Mouse (Mus musculus): Measurements from ENCODE around the gene Ptprs.

DNA sequence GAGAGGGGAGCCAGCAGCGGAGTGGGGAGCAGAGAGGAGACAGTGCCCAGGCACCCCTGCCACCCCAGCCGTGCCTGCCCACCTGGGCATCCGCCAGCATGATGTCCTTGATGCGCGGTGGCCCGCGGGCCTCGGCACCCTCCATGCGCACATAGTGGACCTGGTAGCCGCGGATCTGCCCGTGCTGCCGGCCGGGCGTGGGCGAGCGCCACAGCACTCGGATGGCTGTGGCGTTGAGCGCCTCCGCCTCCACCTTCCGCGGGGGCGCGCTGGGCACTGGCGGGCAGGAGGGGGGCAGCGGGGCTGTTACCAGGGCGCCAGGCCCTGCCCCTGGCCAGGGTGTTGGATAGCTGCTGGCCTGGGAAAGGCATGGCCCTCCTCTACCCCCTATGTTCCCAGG lies 48.4 kb downstream of the Ptprs start:
- TF ChIP-seq CTCF (IDR thresholded peaks at IDR 0.05; ENCODE audit: borderline replicate concordance, insufficient read depth, low read depth, low read length) (no peak), POLR2A (IDR thresholded peaks at IDR 0.05; ENCODE audit: borderline replicate concordance, insufficient read depth, low read length) (no peak)
